Mouse (Mus musculus) kidney, adult 9 months (tissue): ENCODE measurements around the gene Prlhr.
A peak's percentile ranks its signal among the peaks of the same experiment; 100 is the strongest.

Experiments
- DNase-seq: peaks from one replicate; pipeline ENCODE4 v3.0.0; 2022

The Prlhr gene

DNA sequence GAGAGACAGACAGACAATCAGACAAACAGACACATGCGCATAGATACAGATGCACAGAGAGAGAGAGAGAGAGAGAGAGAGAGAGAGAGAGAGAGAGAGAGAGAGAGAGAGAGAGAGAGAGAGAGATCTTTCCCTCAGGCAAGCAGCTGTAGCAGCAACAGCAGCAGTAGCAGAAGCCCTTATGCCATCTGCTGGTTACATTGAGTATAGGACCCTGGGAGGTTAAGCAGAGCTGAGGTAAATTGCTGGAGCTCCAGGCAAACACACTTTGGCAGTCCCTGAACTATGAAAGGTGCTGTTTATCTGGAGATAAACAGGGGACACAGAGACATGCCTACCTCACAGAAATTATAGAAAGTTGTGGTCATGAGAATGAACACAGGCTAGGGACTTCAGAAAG, 50.5 kb downstream of the Prlhr start:
- peak; percentile 21 for DNase-seq
